Mouse (Mus musculus) embryo, embryonic 11 days (tissue): ENCODE measurements at regions not wholly inside any gene's neighbourhood (a gene's known extent, or its start where the extent isn't known, plus 50 kb on each side); places are given as distances from the start of the nearest gene placed in this dataset.

Source experiments
- DNase-seq: peaks from one replicate; pipeline ENCODE4 v3.0.0-alpha.2; 2015

GRCm38 (mm10) chr11:84634990-84635389 is 109.7 kb upstream of the Lhx1 start:
- DNase-seq = no peak

GRCm38 (mm10) chr11:84633300-84633699 is 108.0 kb upstream of the Lhx1 start:
- DNase-seq = no peak

- DNase-seq = no peak
Measured at GRCm38 (mm10) chr11:84628111-84628510, 102.8 kb upstream of the Lhx1 start.

GRCm38 (mm10) chr11:84627685-84628084 is 102.3 kb upstream of the Lhx1 start:
- DNase-seq = no peak

GRCm38 (mm10) chr11:84627259-84627658 is 101.9 kb upstream of the Lhx1 start:
- DNase-seq = no peak

GRCm38 (mm10) chr11:84624100-84624499 is 98.8 kb upstream of the Lhx1 start:
- no peak for DNase-seq

- no peak for DNase-seq
Measured at GRCm38 (mm10) chr11:84619713-84620112, 94.4 kb upstream of the Lhx1 start.

- no peak for DNase-seq
Measured at GRCm38 (mm10) chr11:84618576-84618975, 93.2 kb upstream of the Lhx1 start.

GRCm38 (mm10) chr11:84612982-84613720 is 87.8 kb upstream of the Lhx1 start:
- no peak for DNase-seq

GRCm38 (mm10) chr11:84611625-84611879 is 86.2 kb upstream of the Lhx1 start:
- DNase-seq = no peak

GRCm38 (mm10) chr11:84610774-84611624 is 85.7 kb upstream of the Lhx1 start:
- no peak for DNase-seq

GRCm38 (mm10) chr11:84604781-84605180 is 79.4 kb upstream of the Lhx1 start:
- DNase-seq = peak; percentile 42

- DNase-seq = no peak
Measured at GRCm38 (mm10) chr11:84599267-84599841, 74.0 kb upstream of the Lhx1 start.

- DNase-seq = no peak
Measured at GRCm38 (mm10) chr11:84597572-84598295, 72.4 kb upstream of the Lhx1 start.

- no peak for DNase-seq
Measured at GRCm38 (mm10) chr11:84592715-84593339, 67.5 kb upstream of the Lhx1 start.

- DNase-seq = no peak
Measured at GRCm38 (mm10) chr11:84587107-84587506, 61.8 kb upstream of the Lhx1 start.

GRCm38 (mm10) chr11:84585626-84586025 is 60.3 kb upstream of the Lhx1 start:
- peak; percentile 53 for DNase-seq

- DNase-seq = no peak
Measured at GRCm38 (mm10) chr11:84578805-84579541, 53.6 kb upstream of the Lhx1 start.
